ENCODE assay signal across 10 mouse cellular contexts in the genomic region with DNA sequence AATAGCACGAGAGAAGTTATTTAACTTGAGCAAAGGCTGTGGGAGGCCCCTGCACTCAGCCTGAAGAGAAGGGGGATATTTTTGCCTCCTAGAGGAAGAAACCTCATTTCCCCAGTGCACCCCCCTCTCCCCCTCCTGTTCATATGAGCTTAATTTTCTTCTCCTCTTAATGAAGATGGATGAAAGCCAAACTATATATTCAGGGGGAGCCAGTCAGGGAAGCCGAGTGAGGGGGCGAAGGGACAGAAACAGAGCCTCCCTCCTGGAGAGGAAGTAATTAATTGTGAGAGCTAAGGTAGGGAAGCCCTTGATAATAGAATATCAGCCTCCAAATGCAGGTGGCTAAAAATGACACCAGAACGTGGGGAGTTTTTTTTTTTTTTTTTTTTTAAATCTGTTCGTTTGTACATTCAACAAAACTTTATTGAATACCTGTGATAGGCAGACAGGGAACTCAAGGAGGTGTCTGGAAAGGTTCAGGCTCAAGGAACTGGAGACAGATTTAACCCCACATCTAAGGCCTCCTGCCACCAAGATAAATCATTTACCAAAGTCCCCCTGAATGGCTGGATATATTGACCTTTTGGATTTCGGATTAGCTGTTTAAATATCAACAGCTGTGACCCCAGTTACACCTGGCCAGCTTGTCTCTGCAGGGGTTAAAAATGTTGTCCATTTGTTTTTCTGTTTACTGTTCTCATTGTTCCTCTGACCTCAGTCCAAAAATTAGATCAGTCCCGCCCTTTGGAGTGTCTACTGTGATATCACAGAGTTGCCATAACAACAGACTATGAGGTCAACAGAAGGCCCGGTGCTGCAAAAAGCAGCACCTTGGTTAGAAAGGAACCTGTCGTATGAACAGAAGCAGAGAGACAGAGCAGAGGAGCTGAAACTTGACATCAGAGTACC. TPM values are rescaled to one million over a fixed set of nuclear protein-coding genes. Genes with fewer than 3 reads are reported as not detected.
A peak's percentile ranks its signal among the peaks of the same experiment; 100 is the strongest.
DNase-seq lines count a peak whose midpoint lies in the region; ATAC-seq and TF ChIP-seq lines count a peak whose summit lies in the region.
"Had no signal": no experiment of that assay in that cellular context is flagged by ENCODE, and none has a peak within 500 bp of the region (broad histone marks: within the 10 kb centered on the region; RNA-seq: fewer than 3 reads in every experiment).

No protein-coding gene starts in this region.

- no peak for TF ChIP-seq POLR2A in lung, adult 2 months (IDR thresholded peaks at IDR 0.05; ENCODE audit: borderline replicate concordance, extremely low read depth, low read depth, low read length)
- TF ChIP-seq POLR2A in small intestine, adult 2 months (IDR thresholded peaks at IDR 0.05; ENCODE audit: low read depth, low read length) = no peak

- no peaks in the 10 kb centered on the region for H3K9me3 ChIP-seq in lung, embryonic 16.5 days (ENCODE audit: control insufficient read depth, low read length)
- H3K9me3 ChIP-seq in heart, embryonic 14.5 days (ENCODE audit: control insufficient read depth, low read length) = no peaks in the 10 kb centered on the region
- no peaks in the 10 kb centered on the region for H3K9me3 ChIP-seq in kidney, embryonic 14.5 days (ENCODE audit: control insufficient read depth, low read length)
- H3K9me3 ChIP-seq: limb, embryonic 15.5 days had no signal

- no peaks in the 10 kb centered on the region for H3K36me3 ChIP-seq in lung, embryonic 16.5 days (ENCODE audit: control insufficient read depth, insufficient read depth, low read length)
- peaks cover 18% of the 10 kb centered on the region for H3K36me3 ChIP-seq in heart, embryonic 14.5 days (ENCODE audit: control insufficient read depth, insufficient read depth, low read length)
- no peaks in the 10 kb centered on the region for H3K36me3 ChIP-seq in kidney, embryonic 14.5 days (ENCODE audit: control insufficient read depth, insufficient read depth, low read length)
- peaks cover 22% of the 10 kb centered on the region for H3K36me3 ChIP-seq in small intestine, adult 2 months (ENCODE audit: control insufficient read depth, insufficient read depth, low read length)
- H3K36me3 ChIP-seq: limb, embryonic 15.5 days had no signal

- no peak for ATAC-seq in lung, embryonic 16.5 days (ENCODE audit: low read depth)
- ATAC-seq in heart, embryonic 14.5 days (ENCODE audit: insufficient number of reproducible peaks, insufficient read depth, low FRiP score, low read depth) = no peak
- no peak for ATAC-seq in kidney, embryonic 14.5 days (ENCODE audit: low FRiP score, low TSS enrichment)
- ATAC-seq: Patski had no signal

- peaks cover 41% of the 10 kb centered on the region for H3K4me1 ChIP-seq in lung, embryonic 16.5 days (replicated peaks; ENCODE audit: control insufficient read depth, insufficient read depth, low read length)
- H3K4me1 ChIP-seq in lung, adult 2 months (ENCODE audit: control insufficient read depth, insufficient read depth, low read length) = peaks cover 3% of the 10 kb centered on the region
- H3K4me1 ChIP-seq in heart, embryonic 14.5 days (ENCODE audit: control insufficient read depth in 2 of 2, insufficient read depth in 2 of 2, low read length in 2 of 2) = peaks cover 61 to 72% of the 10 kb centered on the region in 2 experiments
- H3K4me1 ChIP-seq in kidney, embryonic 14.5 days (ENCODE audit: control insufficient read depth, insufficient read depth, low read length) = peaks cover 49% of the 10 kb centered on the region
- peaks cover 47% of the 10 kb centered on the region for H3K4me1 ChIP-seq in small intestine, adult 2 months (ENCODE audit: control insufficient read depth, insufficient read depth, insufficient read length, low read length)

- H3K27me3 ChIP-seq in lung, embryonic 16.5 days (ENCODE audit: control insufficient read depth, insufficient read depth, low read depth, low read length) = no peaks in the 10 kb centered on the region
- no peaks in the 10 kb centered on the region for H3K27me3 ChIP-seq in heart, embryonic 14.5 days (ENCODE audit: control insufficient read depth, insufficient read depth, low read length)
- H3K27me3 ChIP-seq in kidney, embryonic 14.5 days (ENCODE audit: control insufficient read depth, insufficient read depth, low read length) = no peaks in the 10 kb centered on the region; the same call in 1 of the 2 replicates
- H3K27me3 ChIP-seq in small intestine, adult 2 months (ENCODE audit: control insufficient read depth, insufficient read depth, low read length) = no peaks in the 10 kb centered on the region
- H3K27me3 ChIP-seq: Patski had no signal

- no peak overlapping the region for H3K9ac ChIP-seq in lung, embryonic 16.5 days (ENCODE audit: low read length)
- peak overlapping the region; percentile 56; the same call in 1 of the 2 replicates for H3K9ac ChIP-seq in heart, embryonic 14.5 days (ENCODE audit: low read length)
- no peak overlapping the region for H3K9ac ChIP-seq in kidney, embryonic 14.5 days (ENCODE audit: low read depth, low read length)
- H3K9ac ChIP-seq: limb, embryonic 15.5 days had no signal

- DNase-seq in lung, adult 2 months = no peak
- no peak for DNase-seq in cerebellum, adult 8-10 months
- no peak for DNase-seq in frontal cortex, postnatal 36 days (ENCODE audit: low spot score in 2 of 2)
- no peak for DNase-seq in layer of hippocampus, postnatal 36 days

- no peak for TF ChIP-seq CTCF in lung, adult 2 months (IDR thresholded peaks at IDR 0.05; ENCODE audit: insufficient read depth, low read length)
- no peak for TF ChIP-seq CTCF in small intestine, adult 2 months (IDR thresholded peaks at IDR 0.05; ENCODE audit: extremely low read depth, insufficient read length, insufficient replicate concordance, low read depth, low read length)

- peak overlapping the region; percentile 10 for H3K27ac ChIP-seq in lung, embryonic 16.5 days (ENCODE audit: low read length)
- peak overlapping the region; percentile 26 to 50 for H3K27ac ChIP-seq in heart, embryonic 14.5 days (replicated peaks in 1 of 2; ENCODE audit: control insufficient read depth in 1 of 2, insufficient read depth in 1 of 2, low read depth in 2 of 2, low read length in 2 of 2)
- peak overlapping the region; percentile 30; the same call in 1 of the 2 replicates for H3K27ac ChIP-seq in kidney, embryonic 14.5 days (ENCODE audit: low read depth, low read length)
- peak overlapping the region; percentile 58 for H3K27ac ChIP-seq in small intestine, adult 2 months (ENCODE audit: insufficient read depth, low read depth, low read length)
- H3K27ac ChIP-seq: limb, embryonic 15.5 days had no signal

- H3K4me3 ChIP-seq in lung, embryonic 16.5 days (ENCODE audit: low read length) = no peak overlapping the region
- H3K4me3 ChIP-seq in lung, adult 2 months (replicated peaks; ENCODE audit: extremely low read depth, low read depth, low read length) = no peak overlapping the region
- no peak overlapping the region for H3K4me3 ChIP-seq in heart, embryonic 14.5 days (ENCODE audit: control insufficient read depth in 1 of 2, insufficient read depth in 1 of 2, low read depth in 1 of 2, low read length in 2 of 2)
- no peak overlapping the region for H3K4me3 ChIP-seq in kidney, embryonic 14.5 days (ENCODE audit: low read length)
- H3K4me3 ChIP-seq in small intestine, adult 2 months (ENCODE audit: low read depth, low read length) = no peak overlapping the region
- H3K4me3 ChIP-seq: limb, embryonic 15.5 days had no signal

- 27% methylated on average over 9 of the region's 9 CpGs for WGBS in lung, embryonic 16.5 days
- WGBS in lung, adult 2 months = 48% methylated on average over 9 of the region's 9 CpGs
- 36% methylated on average over 9 of the region's 9 CpGs for WGBS in heart, embryonic 14.5 days
- WGBS in kidney, embryonic 14.5 days = 36% methylated on average over 9 of the region's 9 CpGs
- 17% methylated on average over 9 of the region's 9 CpGs for WGBS in small intestine, adult 2 months

- H3K4me2 ChIP-seq in lung, embryonic 16.5 days (ENCODE audit: low read depth, low read length) = no peak overlapping the region
- peak overlapping the region; percentile 37; the same call in 1 of the 2 replicates for H3K4me2 ChIP-seq in heart, embryonic 14.5 days (ENCODE audit: low read length)
- H3K4me2 ChIP-seq in kidney, embryonic 14.5 days (replicated peaks; ENCODE audit: low read depth, low read length) = no peak overlapping the region; the same call in 1 of the 2 replicates
- H3K4me2 ChIP-seq: limb, embryonic 15.5 days had no signal

RNA-seq across cellular contexts. Expression of a gene that starts 54.5 kb away (rescaled TPM):
- polyA plus RNA-seq in lung, embryonic 16.5 days (2015; fragmentation: Nextera tagmentation; extraction: Ambion mirVana) = 0.11 and 0.21 TPM in 2 replicates
- polyA plus RNA-seq in lung, adult 2 months (2012; rRNA removed) = 1.1 and 1.3 TPM in 2 replicates
- not detected in 2 replicates for polyA plus RNA-seq in heart, embryonic 14.5 days (2014; fragmentation: Nextera tagmentation; extraction: Ambion mirVana)
- polyA plus RNA-seq in kidney, embryonic 14.5 days (2014; fragmentation: Nextera tagmentation; extraction: Ambion mirVana) = 2.6 and 6.1 TPM in 2 replicates
- 25.1 and 48.9 TPM in 2 replicates for polyA plus RNA-seq in small intestine, adult 2 months (2012; rRNA removed)
- not detected for total RNA-seq in layer of hippocampus, postnatal 36 days (2021)
- polyA plus RNA-seq: limb, embryonic 15.5 days had no signal
